Mouse (Mus musculus) midbrain, embryonic 11.5 days (tissue): Measurements from ENCODE around the gene AI854703. TPM values are rescaled to one million over a fixed set of nuclear protein-coding genes. Genes with fewer than 3 reads are reported as not detected.

Source experiments
- polyA plus RNA-seq: library from polyadenylated mRNA; unstranded; fragments of >200 nt; fragmentation: Nextera tagmentation; extraction: Ambion mirVana; gene quantifications from 2 replicates; pipeline ENCODE4 v1.2.1, GENCODE M21; 2014

The AI854703 gene
- polyA plus RNA-seq, 1 experiment from 2014 or later: 0.82 TPM

Other genes starting within 250 kb of the AI854703 start
- gene Krba1, start 231.2 kb upstream of the AI854703 start, polyA plus RNA-seq: 15.2 and 16.6 TPM in 2 replicates
- gene Zfp467, start 180.9 kb upstream of the AI854703 start, polyA plus RNA-seq: 12.7 and 14.3 TPM in 2 replicates
- gene Sspo, start 178.5 kb upstream of the AI854703 start, polyA plus RNA-seq: 0.10 and 0.23 TPM in 2 replicates
- gene Atp6v0e2, start 89.1 kb upstream of the AI854703 start, polyA plus RNA-seq: 64.4 and 71.4 TPM in 2 replicates
- 15.5 and 15.9 TPM in 2 replicates for gene Lrrc61, start 72.0 kb upstream of the AI854703 start, polyA plus RNA-seq
- gene Rarres2, start 54.0 kb upstream of the AI854703 start, polyA plus RNA-seq: 1.4 and 1.6 TPM in 2 replicates
- gene Gm45021, start 37.2 kb upstream of the AI854703 start, polyA plus RNA-seq: not detected in 2 replicates
- 39.9 and 44.1 TPM in 2 replicates for gene Repin1, start 32.9 kb upstream of the AI854703 start, polyA plus RNA-seq
- gene Gm44965, start 32.8 kb upstream of the AI854703 start, polyA plus RNA-seq: not detected in 2 replicates
- 7.8 and 9.3 TPM in 2 replicates for gene Zfp775, start 24.7 kb upstream of the AI854703 start, polyA plus RNA-seq
- gene Gimap8, start 20.5 kb downstream of the AI854703 start, polyA plus RNA-seq: 0.18 and 0.25 TPM in 2 replicates
- 2.9 and 3.0 TPM in 2 replicates for gene Gimap9, start 49.4 kb downstream of the AI854703 start, polyA plus RNA-seq
- gene Gimap4, start 57.8 kb downstream of the AI854703 start, polyA plus RNA-seq: 4.8 and 5.6 TPM in 2 replicates
- 7.1 and 7.3 TPM in 2 replicates for gene Gimap6, start 81.5 kb downstream of the AI854703 start, polyA plus RNA-seq
- gene Gm28053, start 91.8 kb downstream of the AI854703 start, polyA plus RNA-seq: 0.75 and 1.3 TPM in 2 replicates
- not detected in 2 replicates for gene Gimap7, start 91.9 kb downstream of the AI854703 start, polyA plus RNA-seq
- gene Gimap1, start 112.3 kb downstream of the AI854703 start, polyA plus RNA-seq: 4.7 TPM in 2 replicates
- 0.62 and 0.83 TPM in 2 replicates for gene Gimap5, start 119.4 kb downstream of the AI854703 start, polyA plus RNA-seq
- not detected in 2 replicates for gene Gimap3, start 144.1 kb downstream of the AI854703 start, polyA plus RNA-seq
- gene Tmem176a, start 214.2 kb downstream of the AI854703 start, polyA plus RNA-seq: 18.9 and 19.6 TPM in 2 replicates
- 54.8 and 58.8 TPM in 2 replicates for gene Tmem176b, start 214.7 kb downstream of the AI854703 start, polyA plus RNA-seq
- 0.10 TPM in 1 of 2 replicates, not detected in the other for gene Aoc1, start 246.1 kb downstream of the AI854703 start, polyA plus RNA-seq